Mouse (Mus musculus) testis, adult 2 months (tissue): ENCODE measurements around the gene Tpbg. TPM values are rescaled to one million over a fixed set of nuclear protein-coding genes. Genes with fewer than 3 reads are reported as not detected.

Experiments
- H3K27ac ChIP-seq: fragments of 200-500 bp; 2 replicates; pipeline ENCODE4 v1.5.1; 2012; ENCODE audit warnings: low read depth, low read length; ENCODE audit not compliant: control insufficient read depth, insufficient read depth
- H3K27me3 ChIP-seq: fragments of 200-500 bp; 2 replicates; pipeline ENCODE4 v1.6.1; 2012; ENCODE audit warnings: mild to moderate bottlenecking, low read length, moderate library complexity; ENCODE audit not compliant: control insufficient read depth, insufficient read depth
- H3K36me3 ChIP-seq: fragments of 200-500 bp; 2 replicates; pipeline ENCODE4 v1.6.1; 2012; ENCODE audit warnings: mild to moderate bottlenecking, low read length; ENCODE audit not compliant: control insufficient read depth, insufficient read depth
- H3K4me1 ChIP-seq: fragments of 200-500 bp; 2 replicates; pipeline ENCODE4 v1.6.1; 2012; ENCODE audit warnings: low read length; ENCODE audit not compliant: control insufficient read depth, insufficient read depth
- H3K4me3 ChIP-seq: fragments of 200-500 bp; 2 replicates; pipeline ENCODE4 v1.5.1; 2012; ENCODE audit warnings: low read depth, mild to moderate bottlenecking, low read length, moderate library complexity, mixed read lengths; ENCODE audit not compliant: control insufficient read depth
- CTCF ChIP-seq: fragments of 200-500 bp; IDR thresholded peaks from 2 replicates; pipeline ENCODE4 v1.5.1; 2012; ENCODE audit warnings: low read depth, mild to moderate bottlenecking, inconsistent platforms, low read length, moderate library complexity; ENCODE audit not compliant: control insufficient read depth, insufficient read depth, insufficient replicate concordance
- POLR2A ChIP-seq: fragments of 200-500 bp; IDR thresholded peaks from 2 replicates; pipeline ENCODE4 v1.6.1; 2012; ENCODE audit warnings: low read depth, mild to moderate bottlenecking, inconsistent platforms, low read length, moderate library complexity; ENCODE audit not compliant: control insufficient read depth
- polyA plus RNA-seq: library from polyadenylated mRNA; depleted of rRNA; stranded (reverse); fragments of >200 nt; gene quantifications from 2 replicates; pipeline ENCODE4 v1.2.3, GENCODE M21; 2012

Gene Tpbg
- polyA plus RNA-seq, 1 experiment = 0.23 TPM

DNA sequence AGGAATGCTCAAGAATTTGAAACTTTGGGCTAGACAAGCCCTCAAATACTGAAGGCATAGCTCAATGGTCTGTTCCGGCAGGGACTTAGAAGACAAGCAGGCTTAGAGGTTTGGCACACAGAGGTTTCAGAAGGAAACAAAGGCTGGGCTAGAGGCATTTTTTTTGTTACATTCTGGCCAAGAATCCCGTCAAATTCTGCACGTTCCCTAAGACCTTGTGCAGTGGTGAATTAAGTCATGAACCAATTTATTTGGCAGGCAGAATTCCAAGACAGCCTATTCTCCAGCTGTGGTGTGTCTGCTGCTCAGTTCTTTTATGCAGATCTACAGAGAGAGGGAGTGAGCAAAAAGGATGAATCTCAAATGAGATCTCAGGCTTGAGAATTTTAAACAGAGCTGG lies 2.6 kb upstream of the Tpbg start:
- H3K27me3 ChIP-seq = no peaks in the 10 kb centered on the region

DNA sequence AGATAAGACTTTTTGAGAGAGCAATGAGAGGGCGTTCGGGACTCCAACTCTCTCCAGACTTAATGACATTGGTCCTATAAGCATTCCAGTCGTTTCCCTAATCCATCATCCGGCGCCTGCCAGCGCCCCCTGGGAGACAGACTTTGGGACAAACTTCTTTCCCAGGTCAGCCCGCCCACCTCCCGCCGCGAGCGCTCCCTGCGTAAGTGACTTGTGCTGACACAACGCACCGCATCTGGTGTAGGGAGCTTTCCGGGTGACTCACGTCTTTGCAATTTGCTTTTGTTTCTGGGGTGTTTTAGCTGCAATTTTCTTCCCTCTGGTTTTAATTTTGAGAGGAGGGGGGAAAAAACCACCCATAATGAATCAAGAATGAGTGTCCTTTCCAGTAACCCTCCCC lies 289 bp upstream of the Tpbg start:
- H3K4me3 ChIP-seq = no peak overlapping the region
- H3K27ac ChIP-seq = no peak overlapping the region
- no peaks in the 10 kb centered on the region for H3K36me3 ChIP-seq
- TF ChIP-seq CTCF (no peak), POLR2A (no peak)
- H3K4me1 ChIP-seq = peaks cover 13% of the 10 kb centered on the region
- no peaks in the 10 kb centered on the region for H3K27me3 ChIP-seq

More for the DNA sequence above, 2.6 kb upstream of the Tpbg start:
- Histone ChIP-seq H3K4me3 (no peak overlapping the region), H3K4me1 (peaks cover 13% of the 10 kb centered on the region), H3K27ac (no peak overlapping the region), H3K36me3 (no peaks in the 10 kb centered on the region)
- TF ChIP-seq CTCF (no peak), POLR2A (no peak)

DNA sequence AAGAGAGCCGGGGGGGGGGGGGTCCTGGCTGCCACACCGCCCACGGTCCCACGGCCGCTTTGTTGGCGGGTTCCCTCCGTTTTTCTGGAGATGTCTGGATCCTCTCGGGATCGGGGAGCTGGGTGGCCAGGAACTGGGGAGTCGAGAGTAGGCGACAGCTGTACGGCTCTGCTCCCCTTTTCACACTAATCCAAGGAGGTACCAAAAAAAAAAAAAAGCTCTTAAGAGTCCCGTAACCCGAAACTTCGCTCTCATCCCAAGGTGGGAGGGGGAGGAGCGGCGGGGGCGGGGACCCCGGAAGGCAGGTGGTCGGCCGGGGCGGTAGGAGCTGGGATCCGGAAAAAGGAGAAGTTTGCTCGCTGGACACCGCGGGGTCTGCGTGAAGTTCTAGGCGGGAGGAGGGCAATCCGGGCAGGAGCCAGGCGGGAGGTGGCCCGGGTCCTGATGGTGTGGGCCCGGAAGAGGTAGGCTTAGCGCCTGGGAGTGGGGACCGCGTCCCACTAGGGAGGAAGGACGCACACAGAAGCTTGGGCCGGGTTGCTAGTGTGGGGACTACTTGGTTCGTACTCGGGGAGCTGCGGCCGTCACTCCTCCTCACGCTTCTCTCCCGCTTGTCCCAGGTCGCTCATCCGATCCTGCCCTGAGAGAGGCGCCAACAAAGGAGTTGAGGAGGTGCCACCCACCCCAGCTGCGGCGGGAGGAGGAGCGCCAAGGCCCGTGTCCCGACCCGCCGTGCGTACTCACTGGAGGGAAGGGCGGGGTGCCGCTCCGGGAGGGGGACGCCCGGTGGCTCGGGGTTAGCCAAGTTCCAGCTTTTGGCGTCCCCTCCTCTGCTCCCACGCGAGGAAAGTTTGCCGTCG lies 1.1 kb downstream of the Tpbg start:
- Histone ChIP-seq H3K4me3 (peak overlapping the region; percentile 67), H3K27ac (no peak overlapping the region), H3K27me3 (no peaks in the 10 kb centered on the region), H3K36me3 (no peaks in the 10 kb centered on the region), H3K4me1 (peaks cover 13% of the 10 kb centered on the region)
- TF ChIP-seq POLR2A (no peak), CTCF (no peak)

DNA sequence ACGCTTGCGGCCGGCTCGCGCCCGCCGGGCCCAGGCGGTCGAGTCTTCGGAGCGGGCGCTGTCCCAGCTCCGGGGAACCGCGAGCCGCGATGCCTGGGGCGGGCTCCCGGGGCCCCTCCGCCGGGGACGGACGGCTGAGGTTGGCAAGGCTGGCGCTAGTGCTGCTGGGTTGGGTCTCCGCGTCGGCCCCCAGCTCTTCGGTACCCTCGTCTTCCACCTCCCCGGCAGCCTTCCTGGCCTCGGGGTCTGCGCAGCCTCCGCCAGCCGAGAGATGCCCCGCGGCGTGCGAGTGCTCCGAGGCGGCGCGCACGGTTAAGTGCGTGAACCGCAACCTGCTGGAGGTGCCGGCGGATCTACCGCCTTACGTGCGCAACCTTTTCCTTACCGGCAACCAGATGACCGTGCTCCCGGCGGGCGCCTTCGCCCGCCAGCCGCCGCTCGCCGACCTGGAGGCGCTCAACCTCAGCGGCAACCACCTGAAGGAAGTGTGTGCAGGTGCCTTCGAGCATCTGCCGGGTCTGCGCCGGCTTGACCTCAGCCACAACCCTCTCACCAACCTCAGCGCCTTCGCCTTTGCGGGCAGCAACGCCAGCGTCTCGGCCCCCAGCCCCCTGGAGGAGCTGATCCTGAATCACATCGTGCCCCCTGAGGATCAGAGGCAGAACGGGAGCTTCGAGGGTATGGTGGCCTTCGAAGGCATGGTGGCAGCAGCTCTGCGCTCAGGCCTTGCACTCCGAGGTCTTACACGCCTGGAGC lies 1.9 kb downstream of the Tpbg start:
- no peak overlapping the region for H3K27ac ChIP-seq
- H3K27me3 ChIP-seq = no peaks in the 10 kb centered on the region
- peaks cover 13% of the 10 kb centered on the region for H3K4me1 ChIP-seq
- no peak for TF ChIP-seq CTCF
- no peak for TF ChIP-seq POLR2A
- peak overlapping the region; percentile 67 for H3K4me3 ChIP-seq
- H3K36me3 ChIP-seq = no peaks in the 10 kb centered on the region

DNA sequence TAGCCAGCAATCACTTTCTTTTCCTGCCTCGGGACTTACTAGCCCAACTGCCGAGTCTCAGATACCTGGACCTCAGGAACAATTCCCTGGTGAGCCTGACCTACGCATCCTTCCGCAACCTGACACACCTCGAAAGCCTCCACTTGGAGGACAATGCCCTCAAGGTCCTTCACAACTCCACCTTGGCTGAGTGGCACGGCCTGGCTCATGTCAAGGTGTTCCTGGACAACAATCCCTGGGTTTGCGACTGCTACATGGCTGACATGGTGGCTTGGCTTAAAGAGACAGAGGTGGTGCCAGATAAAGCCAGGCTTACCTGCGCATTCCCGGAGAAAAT lies 2.4 kb downstream of the Tpbg start:
- Histone ChIP-seq H3K4me3 (peak overlapping the region; percentile 67), H3K4me1 (peaks cover 13% of the 10 kb centered on the region), H3K27me3 (no peaks in the 10 kb centered on the region), H3K27ac (no peak overlapping the region), H3K36me3 (no peaks in the 10 kb centered on the region)
- TF ChIP-seq CTCF (no peak), POLR2A (no peak)

DNA sequence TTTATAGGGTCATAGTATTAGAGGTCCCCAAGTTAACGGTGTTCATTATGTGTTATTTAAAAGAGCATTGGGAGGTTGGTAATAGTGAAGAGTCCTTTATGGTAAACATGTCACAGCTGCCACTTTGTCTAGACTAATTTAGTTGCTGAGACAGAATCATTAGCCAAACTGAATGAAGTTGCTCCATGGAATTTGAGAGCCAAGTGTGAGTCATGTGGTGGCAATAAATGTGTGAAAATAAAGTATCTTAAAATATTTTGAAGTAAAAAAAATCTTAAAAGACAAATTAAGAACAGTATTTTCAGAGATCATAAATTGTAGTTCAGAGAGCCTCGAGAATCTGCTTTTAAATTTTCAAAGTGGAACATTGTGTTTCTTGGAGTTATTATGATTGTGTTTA lies 4.0 kb downstream of the Tpbg start:
- H3K4me3 ChIP-seq = no peak overlapping the region
- no peaks in the 10 kb centered on the region for H3K36me3 ChIP-seq
- no peak for TF ChIP-seq POLR2A
- TF ChIP-seq CTCF = no peak
- H3K27me3 ChIP-seq = no peaks in the 10 kb centered on the region
- no peak overlapping the region for H3K27ac ChIP-seq
- H3K4me1 ChIP-seq = peaks cover 13% of the 10 kb centered on the region

DNA sequence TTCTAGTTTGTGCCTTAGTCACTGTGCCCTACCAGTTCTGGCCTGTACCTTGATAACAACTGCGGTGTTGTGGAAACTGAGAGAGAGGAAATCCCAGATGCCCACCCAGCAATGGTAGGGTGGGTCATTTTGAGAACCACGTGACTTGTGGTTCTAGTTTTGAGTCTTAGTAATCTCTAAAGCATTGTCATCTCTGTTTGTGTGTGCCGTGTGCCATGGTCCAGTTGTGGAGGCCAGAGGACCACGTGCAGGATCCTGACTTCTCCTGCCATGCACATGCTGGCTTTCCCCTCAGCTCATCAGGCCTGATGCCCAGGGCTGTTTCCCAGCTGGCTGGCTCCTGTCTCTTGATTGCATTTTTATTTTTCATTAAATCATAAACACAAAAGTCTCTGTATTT lies 12.6 kb downstream of the Tpbg start:
- TF ChIP-seq CTCF (no peak), POLR2A (no peak)
- no peak overlapping the region for H3K4me3 ChIP-seq
- H3K27me3 ChIP-seq = no peaks in the 10 kb centered on the region
- H3K36me3 ChIP-seq = no peaks in the 10 kb centered on the region
- no peak overlapping the region for H3K27ac ChIP-seq
- no peaks in the 10 kb centered on the region for H3K4me1 ChIP-seq

DNA sequence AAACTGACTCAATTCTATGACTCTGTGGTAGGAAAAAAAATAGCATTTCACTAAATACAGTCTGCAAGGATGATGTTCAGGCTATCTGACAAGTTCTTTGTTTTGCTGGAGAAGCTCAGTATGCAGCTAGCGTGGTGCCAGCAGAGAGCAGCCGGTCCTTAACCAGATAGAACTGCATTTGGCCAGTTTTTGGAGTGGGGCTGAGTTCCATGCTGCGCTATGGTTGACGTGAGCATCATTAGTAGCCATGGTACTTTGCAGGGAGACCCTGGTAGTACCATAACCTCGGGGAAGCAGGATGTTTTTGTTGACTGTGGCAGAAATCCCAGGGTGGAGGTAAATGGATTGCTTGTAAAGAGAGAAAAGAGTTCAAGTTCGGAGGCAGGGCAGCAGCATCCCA lies 14.3 kb downstream of the Tpbg start:
- no peak for TF ChIP-seq CTCF
- no peak for TF ChIP-seq POLR2A
- H3K27me3 ChIP-seq = no peaks in the 10 kb centered on the region
- no peaks in the 10 kb centered on the region for H3K36me3 ChIP-seq
- H3K4me1 ChIP-seq = no peaks in the 10 kb centered on the region
- H3K4me3 ChIP-seq = no peak overlapping the region
- H3K27ac ChIP-seq = no peak overlapping the region
